Mouse (Mus musculus): ENCODE data around the gene Bcas3.

DNA sequence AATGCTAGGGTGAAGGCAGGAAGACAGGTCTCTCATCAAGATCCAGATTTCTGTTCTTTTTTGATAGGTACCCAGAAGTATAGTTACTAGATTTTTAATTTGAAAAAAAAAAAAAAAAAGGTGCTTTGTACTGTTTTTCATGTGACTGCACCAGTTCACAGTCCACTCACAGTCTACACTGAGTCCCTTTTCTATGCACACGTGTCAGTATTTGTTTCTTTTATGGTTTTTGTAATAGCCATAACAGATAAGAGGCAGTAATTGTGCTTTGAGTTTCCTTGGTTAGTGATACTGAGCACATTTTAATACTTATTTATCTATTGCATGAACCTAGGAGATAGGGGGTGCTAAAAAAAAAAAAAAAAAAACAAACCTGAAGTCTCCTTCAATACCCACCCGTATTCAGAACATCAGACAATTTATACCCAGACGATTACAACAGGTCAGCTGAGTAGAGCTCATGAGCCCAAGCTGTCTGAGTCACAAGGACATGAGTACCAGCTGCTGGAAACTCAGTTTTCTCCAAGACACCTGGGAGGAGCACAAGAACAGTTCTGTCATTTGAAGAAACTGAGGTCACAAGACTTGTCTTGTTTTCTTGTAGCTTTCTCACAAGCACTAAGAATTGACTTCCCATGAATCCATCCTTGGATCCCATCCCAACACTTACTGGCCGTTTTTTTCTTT is 351.2 kb downstream of the Bcas3 start:
- TF ChIP-seq CTCF (IDR thresholded peaks at IDR 0.05) (no peak), EP300 (IDR thresholded peaks at IDR 0.05) (no peak)
